In genomic region chr9:46544326-46544725, GRCm38 (mm10) we compare ENCODE assay signal across 18 mouse cellular contexts.
A peak's percentile ranks its signal among the peaks of the same experiment; 100 is the strongest.
DNase-seq lines count a peak whose midpoint lies in the region; ATAC-seq lines count a peak whose summit lies in the region.
"Had no signal": no experiment of that assay in that cellular context is flagged by ENCODE, and none has a peak within 500 bp of the region (broad histone marks: within the 10 kb centered on the region; RNA-seq: fewer than 3 reads in every experiment).

No protein-coding gene starts in this region.

- DNase-seq in cerebellum, adult 11 months, result peak; percentile 70
- peak; percentile 77 to 84 for DNase-seq in cerebellum, adult 18-20 months
- DNase-seq in cerebellum, adult 9-11 months, result peak; percentile 89
- peak; percentile 72 to 76 for DNase-seq in cerebellum, postnatal 36 days
- DNase-seq in gastrocnemius, postnatal 14 days, result no peak
- DNase-seq in gastrocnemius, postnatal 4 days (ENCODE audit: low spot score in 2 of 2), result no peak
- DNase-seq: adrenal gland, adult 8-10 months; adrenal gland, postnatal 36 days; gastrocnemius, adult 2 months; gastrocnemius, postnatal 36 days; heart, adult 18-20 months; heart, postnatal 10 days; heart, postnatal 4 days; kidney, adult 11 months; kidney, adult 9 months had no signal

- ATAC-seq in erythroid progenitor cell, adult 5-6 weeks (replicated peaks; ENCODE audit: low FRiP score, poor library complexity, severe bottlenecking), result no peak
- ATAC-seq: CD4-positive, CD25-positive, alpha-beta regulatory T cell, adult 4 months; hindbrain, postnatal 0 days had no signal

- intact Hi-C loops in gastrocnemius, postnatal 14 days (cut with DNase I; ENCODE audit: low total_unique reads), result no loop called here

Comparison
In these comparisons a context has a peak if more than half of its experiments do, and no peak if none do; other contexts are left out.
1. DNase-seq: peak in cerebellum, adult 11 months (single experiment), cerebellum, adult 18-20 months (2 of 2), cerebellum, adult 9-11 months (single experiment) and cerebellum, postnatal 36 days (2 of 2); none in gastrocnemius, postnatal 14 days (single experiment) and gastrocnemius, postnatal 4 days (0 of 2).